Mouse (Mus musculus): ENCODE data around the gene Thtpa.

DNA sequence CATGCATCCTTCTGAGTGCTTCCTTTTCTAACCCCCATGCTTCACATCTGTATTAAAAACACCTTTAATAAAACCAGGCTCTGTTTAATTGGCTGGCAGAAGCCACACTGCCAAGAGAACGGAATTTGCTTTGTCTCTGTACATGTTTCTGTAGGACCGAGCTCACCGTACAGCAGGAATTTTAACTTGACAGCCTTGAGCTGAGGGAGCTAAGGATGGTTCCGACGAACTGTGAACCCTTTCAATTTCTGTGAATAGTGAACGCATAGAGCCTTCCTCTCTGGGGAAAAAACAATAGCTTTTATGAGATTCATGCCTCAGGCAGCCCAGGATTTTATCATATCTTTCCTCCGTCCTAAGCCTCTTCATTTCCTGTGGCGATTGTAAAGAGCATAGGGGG, 27.8 kb downstream of the Thtpa start:
- TF ChIP-seq CTCF (IDR thresholded peaks at IDR 0.05; ENCODE audit: borderline replicate concordance, insufficient read depth, low read depth, low read length) (no peak), POLR2A (IDR thresholded peaks at IDR 0.05; ENCODE audit: borderline replicate concordance, insufficient read depth, low read length) (no peak)
